Mouse (Mus musculus) midbrain, embryonic 13.5 days (tissue): Measurements from ENCODE around the gene Gucy2c. TPM values are rescaled to one million over a fixed set of nuclear protein-coding genes. Genes with fewer than 3 reads are reported as not detected.

Source experiments
- ATAC-seq: fragments of 200-750 bp; cut with Nextera tagmentation; 2 replicates; pipeline ENCODE4 v1.8.0; 2017; ENCODE audit warnings: mild to moderate bottlenecking, moderate TSS enrichment, moderate library complexity
- H3K27ac ChIP-seq: fragments of 300-500 bp; sonication (generic); 2 replicates; pipeline ENCODE4 v1.5.1; 2015; ENCODE audit warnings: inconsistent platforms, mild to moderate bottlenecking, moderate library complexity
- H3K27me3 ChIP-seq: fragments of 300-500 bp; sonication (generic); 2 replicates; pipeline ENCODE4 v1.6.1; 2015; ENCODE audit warnings: mild to moderate bottlenecking, inconsistent platforms
- H3K36me3 ChIP-seq: fragments of 300-500 bp; sonication (generic); 2 replicates; pipeline ENCODE4 v1.6.1; 2015; ENCODE audit warnings: mild to moderate bottlenecking, inconsistent platforms
- H3K4me1 ChIP-seq: fragments of 300-500 bp; sonication (generic); replicated peaks from 2 replicates; pipeline ENCODE4 v1.6.1; 2015; ENCODE audit warnings: inconsistent platforms
- H3K4me2 ChIP-seq: fragments of 300-500 bp; sonication (generic); replicated peaks from 2 replicates; pipeline ENCODE4 v1.6.1; 2015; ENCODE audit warnings: moderate library complexity, mild to moderate bottlenecking, inconsistent platforms
- H3K4me3 ChIP-seq: fragments of 300-500 bp; sonication (generic); replicated peaks from 2 replicates; pipeline ENCODE4 v1.5.1; 2015; ENCODE audit warnings: mild to moderate bottlenecking, inconsistent platforms
- H3K9ac ChIP-seq: fragments of 300-500 bp; sonication (generic); replicated peaks from 2 replicates; pipeline ENCODE4 v1.6.1; 2015; ENCODE audit warnings: mild to moderate bottlenecking, inconsistent platforms
- H3K9me3 ChIP-seq: fragments of 300-500 bp; sonication (generic); 2 replicates; pipeline ENCODE4 v1.6.1; 2016; ENCODE audit warnings: mild to moderate bottlenecking, inconsistent platforms
- WGBS: fragments of 180-500 bp; shearing (Covaris S2); methylation state at CpG from one replicate; pipeline ENCODE4 v1.1.7; 2015; 5-methylcytosine and 5-hydroxymethylcytosine counted together
- microRNA-seq: library from miRNA; unstranded; fragments of <30 nt; microRNA quantifications from one replicate; pipeline ENCODE4, GENCODE M21; 2016
- polyA plus RNA-seq: library from polyadenylated mRNA; unstranded; fragments of >200 nt; fragmentation: Nextera tagmentation; extraction: Ambion mirVana; gene quantifications from 2 replicates; pipeline ENCODE4 v1.2.1, GENCODE M21; 2015

Gucy2c gene
- polyA plus RNA-seq, 1 experiment from 2014 or later, result 1.0 TPM

- H3K27me3 ChIP-seq, result no peaks in the 10 kb centered on the region
- no peak overlapping the region for H3K9ac ChIP-seq
- H3K27ac ChIP-seq, result no peak overlapping the region
- no peaks in the 10 kb centered on the region for H3K9me3 ChIP-seq
- WGBS, result 75% methylated on average over 5 of the region's 5 CpGs
- no peaks in the 10 kb centered on the region for H3K36me3 ChIP-seq
- no peaks in the 10 kb centered on the region for H3K4me1 ChIP-seq
- no peak for ATAC-seq
- no peak overlapping the region for H3K4me2 ChIP-seq
- H3K4me3 ChIP-seq, result no peak overlapping the region
Observed at GRCm38 (mm10) chr6:136653331-136653730, 128.2 kb downstream of the Gucy2c start.

GRCm38 (mm10) chr6:136650664-136651063, 130.9 kb downstream of the Gucy2c start:
- no peak for ATAC-seq
- H3K27me3 ChIP-seq, result no peaks in the 10 kb centered on the region
- 95% methylated on average over 8 of the region's 8 CpGs for WGBS

GRCm38 (mm10) chr6:136647455-136647861, 134.1 kb downstream of the Gucy2c start:
- no peak for ATAC-seq
- no peaks in the 10 kb centered on the region for H3K4me1 ChIP-seq
- H3K9ac ChIP-seq, result no peak overlapping the region
- H3K27me3 ChIP-seq, result no peaks in the 10 kb centered on the region
- 82% methylated on average over 10 of the region's 10 CpGs for WGBS
- H3K9me3 ChIP-seq, result peaks cover 5% of the 10 kb centered on the region; the same call in 1 of the 2 replicates
- no peak overlapping the region for H3K4me3 ChIP-seq
- H3K36me3 ChIP-seq, result no peaks in the 10 kb centered on the region
- no peak overlapping the region for H3K27ac ChIP-seq
- H3K4me2 ChIP-seq, result no peak overlapping the region

More at GRCm38 (mm10) chr6:136650664-136651063, 130.9 kb downstream of the Gucy2c start:
- no peak overlapping the region for H3K9ac ChIP-seq
- H3K4me3 ChIP-seq, result no peak overlapping the region
- H3K9me3 ChIP-seq, result no peaks in the 10 kb centered on the region
- H3K27ac ChIP-seq, result no peak overlapping the region
- no peaks in the 10 kb centered on the region for H3K4me1 ChIP-seq
- H3K4me2 ChIP-seq, result no peak overlapping the region
- no peaks in the 10 kb centered on the region for H3K36me3 ChIP-seq

Small RNAs within 50 kb of the gene (microRNA-seq; reads per million reads assigned to microRNA genes)
- not detected for gene Gm44364

Other genes starting within 250 kb of the Gucy2c start
- 0.24 and 0.47 TPM in 2 replicates for gene Plbd1, start 119.8 kb downstream of the Gucy2c start, polyA plus RNA-seq
- gene Hist4h4, start 22.6 kb upstream of the Gucy2c start, polyA plus RNA-seq, result 1.1 TPM in 2 replicates
- gene H2afj, start 26.5 kb upstream of the Gucy2c start, polyA plus RNA-seq, result 113 and 121 TPM in 2 replicates
- gene BC049715, start 45.9 kb upstream of the Gucy2c start, polyA plus RNA-seq, result 1.4 and 1.7 TPM in 2 replicates
- 89.8 and 92.5 TPM in 2 replicates for gene Wbp11, start 46.5 kb upstream of the Gucy2c start, polyA plus RNA-seq
- gene Smco3, start 53.7 kb upstream of the Gucy2c start, polyA plus RNA-seq, result 0.35 and 0.40 TPM in 2 replicates
- gene Art4, start 76.0 kb upstream of the Gucy2c start, polyA plus RNA-seq, result 0.08 and 0.16 TPM in 2 replicates
- 2.7 TPM in 2 replicates for gene Mgp, start 94.1 kb upstream of the Gucy2c start, polyA plus RNA-seq
- not detected in 2 replicates for gene Erp27, start 140.4 kb upstream of the Gucy2c start, polyA plus RNA-seq
- gene Pde6h, start 142.1 kb upstream of the Gucy2c start, polyA plus RNA-seq, result not detected in 2 replicates
- 12.0 and 13.0 TPM in 2 replicates for gene Arhgdib, start 160.1 kb upstream of the Gucy2c start, polyA plus RNA-seq